Mouse (Mus musculus) bone marrow, adult 2 months (tissue): ENCODE measurements around the gene Map2k7.

Experiments used
- CTCF ChIP-seq: fragments of 200-500 bp; IDR thresholded peaks from 2 replicates; pipeline ENCODE4 v1.5.1; 2011; ENCODE audit warnings: low read length, control low read depth; ENCODE audit not compliant: control insufficient read depth, insufficient read depth
- POLR2A ChIP-seq: fragments of 200-500 bp; IDR thresholded peaks from 2 replicates; pipeline ENCODE4 v1.6.1; 2011; ENCODE audit warnings: low read depth, mild to moderate bottlenecking, control low read depth, low read length, borderline replicate concordance; ENCODE audit not compliant: control insufficient read depth

DNA sequence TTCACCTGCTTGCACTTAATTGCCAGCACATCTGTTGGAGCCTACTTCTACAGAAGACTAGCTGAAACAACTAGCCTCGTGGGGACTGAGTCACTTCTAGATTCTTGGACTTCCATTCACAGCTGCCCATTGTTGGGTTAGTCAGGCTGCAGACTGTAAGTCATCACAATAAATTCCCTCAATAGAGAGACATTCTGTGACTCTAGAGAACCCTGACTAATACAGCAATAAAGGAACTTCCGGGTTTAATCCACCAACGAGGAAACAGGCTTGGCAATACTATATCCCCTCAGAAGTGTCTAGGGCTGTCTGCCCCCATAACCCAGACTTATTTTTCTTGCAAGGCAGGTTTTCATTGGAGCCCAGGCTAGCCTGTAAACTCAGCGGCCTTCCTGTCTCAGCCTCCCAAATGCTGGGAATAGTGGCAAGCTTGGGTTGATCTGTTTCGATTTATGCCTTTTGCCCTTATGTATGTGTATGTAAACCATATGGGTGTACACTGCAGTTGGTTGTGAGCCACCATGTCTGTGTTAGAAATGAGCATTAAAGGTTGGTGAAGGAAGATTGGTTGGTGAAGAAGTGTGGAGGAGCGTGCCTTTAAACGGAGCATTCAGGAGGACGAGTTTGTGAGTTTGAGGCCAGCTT is 13.7 kb downstream of the Map2k7 start:
- TF ChIP-seq CTCF: no peak
- no peak for TF ChIP-seq POLR2A
